Mouse (Mus musculus) gastrocnemius, postnatal 10 days (tissue): ENCODE data around the gene Rpl10a. TPM values are rescaled to one million over a fixed set of nuclear protein-coding genes. Genes with fewer than 3 reads are reported as not detected.
A peak's percentile ranks its signal among the peaks of the same experiment; 100 is the strongest.
"Not testable (repeated sequence)": the region's sequence is repeated elsewhere in the genome, so short reads cannot be mapped to it uniquely, and the experiment has no call there.

Experiments used
- DNase-seq: peaks from one replicate; pipeline ENCODE4 v3.0.0; 2021; ENCODE audit warnings: mixed read lengths
- total RNA-seq, 2 experiments: library from RNA; stranded (reverse); gene quantifications; 2 replicates each; pipeline ENCODE4 v1.2.3; 2021

The Rpl10a gene
- total RNA-seq, 2 experiments from 2014 or later = 699 to 738 TPM

GRCm38 (mm10) chr17:28308297-28309195, 19.7 kb upstream of the Rpl10a start:
- DNase-seq = peak; percentile 94

GRCm38 (mm10) chr17:28310831-28311230, 17.4 kb upstream of the Rpl10a start:
- no peak for DNase-seq

GRCm38 (mm10) chr17:28311366-28312132, 16.7 kb upstream of the Rpl10a start:
- no peak for DNase-seq

GRCm38 (mm10) chr17:28312232-28313211, 15.7 kb upstream of the Rpl10a start:
- DNase-seq = no peak

GRCm38 (mm10) chr17:28313212-28313879, 14.9 kb upstream of the Rpl10a start, which contains the start of gene Fance:
Fance (plus strand) TSS chr17:28313519.
- peak; percentile 94 for DNase-seq

GRCm38 (mm10) chr17:28313880-28314225, 14.4 kb upstream of the Rpl10a start:
- DNase-seq = no peak

- no peak for DNase-seq
Measured at GRCm38 (mm10) chr17:28315611-28316160, 12.6 kb upstream of the Rpl10a start.

GRCm38 (mm10) chr17:28316476-28316875, 11.8 kb upstream of the Rpl10a start:
- no peak for DNase-seq

- DNase-seq = no peak
Measured at GRCm38 (mm10) chr17:28317091-28317490, 11.2 kb upstream of the Rpl10a start.

GRCm38 (mm10) chr17:28317725-28318124, 10.5 kb upstream of the Rpl10a start:
- no peak for DNase-seq

- no peak for DNase-seq
Measured at GRCm38 (mm10) chr17:28321700-28322099, 6.6 kb upstream of the Rpl10a start.

- no peak for DNase-seq
Measured at GRCm38 (mm10) chr17:28323786-28324185, 4.5 kb upstream of the Rpl10a start.

- not testable (repeated sequence) for DNase-seq
Measured at GRCm38 (mm10) chr17:28324416-28324815, 3.9 kb upstream of the Rpl10a start.

- no peak for DNase-seq
Measured at GRCm38 (mm10) chr17:28325751-28326150, 2.5 kb upstream of the Rpl10a start.

GRCm38 (mm10) chr17:28326951-28327350, 1.3 kb upstream of the Rpl10a start:
- no peak for DNase-seq

GRCm38 (mm10) chr17:28327673-28328325, 472 bp upstream of the Rpl10a start:
- no peak for DNase-seq

GRCm38 (mm10) chr17:28328946-28329345, 675 bp downstream of the Rpl10a start:
- peak; percentile 38 for DNase-seq

- DNase-seq = no peak
Measured at GRCm38 (mm10) chr17:28329503-28330231, 1.4 kb downstream of the Rpl10a start.

- no peak for DNase-seq
Measured at GRCm38 (mm10) chr17:28330232-28330546, 1.9 kb downstream of the Rpl10a start.

GRCm38 (mm10) chr17:28330590-28330989, 2.3 kb downstream of the Rpl10a start:
- DNase-seq = not testable (repeated sequence)
